In genomic region chr13:112427521-112427920, GRCm38 (mm10) we compare ENCODE assay signal across 16 mouse cellular contexts. TPM values are rescaled to one million over a fixed set of nuclear protein-coding genes. Genes with fewer than 3 reads are reported as not detected.
DNase-seq lines count a peak whose midpoint lies in the region; ATAC-seq and TF ChIP-seq lines count a peak whose summit lies in the region.
"Had no signal": no experiment of that assay in that cellular context is flagged by ENCODE, and none has a peak within 500 bp of the region (broad histone marks: within the 10 kb centered on the region; RNA-seq: fewer than 3 reads in every experiment).

No protein-coding gene starts in this region.

- H3K4me3 ChIP-seq in midbrain, embryonic 11.5 days (ENCODE audit: low read depth, low read length): no peak overlapping the region
- no peak overlapping the region for H3K4me3 ChIP-seq in midbrain, embryonic 16.5 days (ENCODE audit: low read depth, low read length)
- H3K4me3 ChIP-seq in cerebellum, adult 2 months (replicated peaks; ENCODE audit: insufficient read depth, low read depth, low read length): no peak overlapping the region
- H3K4me3 ChIP-seq: forebrain, embryonic 10.5 days; limb, embryonic 12.5 days; lung, embryonic 15.5 days had no signal

- H3K4me1 ChIP-seq in midbrain, embryonic 11.5 days (ENCODE audit: control insufficient read depth, insufficient read depth, low read length): no peaks in the 10 kb centered on the region
- H3K4me1 ChIP-seq in midbrain, embryonic 16.5 days (ENCODE audit: control insufficient read depth, insufficient read depth, low read length): no peaks in the 10 kb centered on the region
- no peaks in the 10 kb centered on the region for H3K4me1 ChIP-seq in cerebellum, adult 2 months (ENCODE audit: control insufficient read depth, insufficient read depth, low read length)
- H3K4me1 ChIP-seq: forebrain, embryonic 10.5 days; lung, embryonic 15.5 days had no signal

- TF ChIP-seq CTCF in cerebellum, adult 2 months (IDR thresholded peaks at IDR 0.05; ENCODE audit: borderline replicate concordance, insufficient read depth, low read depth, low read length): no peak

- TF ChIP-seq POLR2A in cerebellum, adult 2 months (IDR thresholded peaks at IDR 0.05; ENCODE audit: borderline replicate concordance, insufficient read depth, low read length): no peak

- no peak overlapping the region for H3K4me2 ChIP-seq in midbrain, embryonic 11.5 days
- no peak overlapping the region for H3K4me2 ChIP-seq in midbrain, embryonic 16.5 days (ENCODE audit: low read length)
- H3K4me2 ChIP-seq: limb, embryonic 12.5 days; lung, embryonic 15.5 days had no signal

- H3K9ac ChIP-seq in midbrain, embryonic 11.5 days (ENCODE audit: low read length): no peak overlapping the region
- H3K9ac ChIP-seq in midbrain, embryonic 16.5 days (ENCODE audit: low read depth, low read length): no peak overlapping the region
- H3K9ac ChIP-seq: limb, embryonic 12.5 days; lung, embryonic 15.5 days had no signal

- no peaks in the 10 kb centered on the region for H3K36me3 ChIP-seq in midbrain, embryonic 11.5 days (ENCODE audit: control insufficient read depth, insufficient read depth, low read length)
- no peaks in the 10 kb centered on the region for H3K36me3 ChIP-seq in midbrain, embryonic 16.5 days (ENCODE audit: control insufficient read depth, insufficient read depth, low read length)
- H3K36me3 ChIP-seq: forebrain, embryonic 10.5 days; limb, embryonic 12.5 days; lung, embryonic 15.5 days had no signal

- H3K9me3 ChIP-seq in midbrain, embryonic 11.5 days (ENCODE audit: control insufficient read depth, low read length): no peaks in the 10 kb centered on the region
- H3K9me3 ChIP-seq in midbrain, embryonic 16.5 days (replicated peaks; ENCODE audit: control insufficient read depth, low read length, poor library complexity, severe bottlenecking): no peaks in the 10 kb centered on the region
- H3K9me3 ChIP-seq: forebrain, embryonic 10.5 days; limb, embryonic 12.5 days; lung, embryonic 15.5 days had no signal

- H3K27me3 ChIP-seq in midbrain, embryonic 11.5 days (ENCODE audit: control insufficient read depth, insufficient read depth, low read length): no peaks in the 10 kb centered on the region
- no peaks in the 10 kb centered on the region for H3K27me3 ChIP-seq in midbrain, embryonic 16.5 days (ENCODE audit: control insufficient read depth, insufficient read depth, low read depth, low read length)
- no peaks in the 10 kb centered on the region for H3K27me3 ChIP-seq in cerebellum, adult 2 months (ENCODE audit: control insufficient read depth, insufficient read depth, low read length)
- H3K27me3 ChIP-seq: limb, embryonic 12.5 days; lung, embryonic 15.5 days had no signal

- ATAC-seq in midbrain, embryonic 11.5 days (ENCODE audit: low FRiP score): no peak
- ATAC-seq in midbrain, embryonic 16.5 days: no peak
- ATAC-seq in megakaryocyte-erythroid progenitor cell, adult 5-6 weeks (replicated peaks; ENCODE audit: low FRiP score, low TSS enrichment, poor library complexity, severe bottlenecking): peak; percentile 44; the same call in 1 of the 2 replicates

- DNase-seq in midbrain, embryonic 11.5 days (ENCODE audit: low spot score, missing footprints): peak; percentile 74
- DNase-seq in ZHBTc4 (ENCODE audit: low read depth, low spot score): peak; percentile 49
- peak; percentile 61 to 71 for DNase-seq in thymus, postnatal 36 days
- no peak for DNase-seq in embryo, embryonic 9.5 days (ENCODE audit: extremely low spot score)
- no peak for DNase-seq in frontal cortex, postnatal 36 days (ENCODE audit: low spot score in 2 of 2)
- DNase-seq in cerebellum, adult 2 months: no peak
- DNase-seq: embryo, embryonic 11 days; gastrocnemius, postnatal 25 days; heart, postnatal 10 days; kidney, adult 2 months; retina, postnatal 1 day had no signal

- 83% methylated on average over 15 of the region's 15 CpGs for WGBS in midbrain, embryonic 11.5 days
- 98% methylated on average over 15 of the region's 15 CpGs for WGBS in midbrain, embryonic 16.5 days
- WGBS in cerebellum, adult 2 months: 88% methylated on average over 15 of the region's 15 CpGs

- H3K27ac ChIP-seq in midbrain, embryonic 11.5 days (ENCODE audit: low read depth, low read length): no peak overlapping the region
- H3K27ac ChIP-seq in midbrain, embryonic 16.5 days (ENCODE audit: low read length): no peak overlapping the region
- no peak overlapping the region for H3K27ac ChIP-seq in cerebellum, adult 2 months (ENCODE audit: insufficient read depth, low read length)
- H3K27ac ChIP-seq: forebrain, embryonic 10.5 days; limb, embryonic 12.5 days; lung, embryonic 15.5 days had no signal

RNA-seq across cellular contexts. Expression of gene Il6st, which starts 36.3 kb away (rescaled TPM):
- polyA plus RNA-seq in midbrain, embryonic 11.5 days (2014; fragmentation: Nextera tagmentation; extraction: Ambion mirVana): 28.4 and 32.3 TPM in 2 replicates
- 20.5 and 25.1 TPM in 2 replicates for polyA plus RNA-seq in midbrain, embryonic 16.5 days (2015; fragmentation: Nextera tagmentation; extraction: Ambion mirVana)
- 2.3 and 5.9 TPM in 2 replicates for total RNA-seq in megakaryocyte-erythroid progenitor cell, adult 5-6 weeks (2014; fragmentation: Nextera tagmentation)
- 0.34 and 1.8 TPM in 2 replicates for total RNA-seq in megakaryocyte-erythroid progenitor cell, adult 5-6 weeks (2017)
- 32.4 and 32.8 TPM in 2 replicates for polyA plus RNA-seq in cerebellum, adult 2 months (2012; rRNA removed)

Comparison
In these comparisons a context has a peak if more than half of its experiments do, and no peak if none do; other contexts are left out.
1. DNase-seq: peak in midbrain, embryonic 11.5 days (single experiment), ZHBTc4 (single experiment) and thymus, postnatal 36 days (2 of 2); none in embryo, embryonic 9.5 days (single experiment), frontal cortex, postnatal 36 days (0 of 2) and cerebellum, adult 2 months (0 of 2).